Mouse (Mus musculus) G1E (cell line): ENCODE measurements around the gene Sh3pxd2a.

Source experiments
- CTCF ChIP-seq: IDR thresholded peaks from 2 replicates; pipeline ENCODE4 v1.5.1; 2012; ENCODE audit warnings: low read depth, low read length, inconsistent platforms, mixed read lengths
- TAL1 ChIP-seq: conservative IDR thresholded peaks from 2 replicates; pipeline ENCODE4 v1.6.1; 2012; ENCODE audit warnings: low read depth, low read length, inconsistent platforms, mixed read lengths

- TF ChIP-seq CTCF (no peak), TAL1 (no peak)
Measured at GRCm38 (mm10) chr19:47314076-47314941, 149.9 kb downstream of the Sh3pxd2a start.
